Mouse (Mus musculus) bone marrow, adult 2 months (tissue): ENCODE results near the gene Rybp. TPM values are rescaled to one million over a fixed set of nuclear protein-coding genes. Genes with fewer than 3 reads are reported as not detected.

Experiments used
- H3K27ac ChIP-seq: fragments of 200-500 bp; 2 replicates; pipeline ENCODE4 v1.5.1; 2012; ENCODE audit warnings: low read depth, mild to moderate bottlenecking, control low read depth, inconsistent platforms, low read length; ENCODE audit not compliant: control insufficient read depth, poor library complexity, insufficient read depth
- H3K4me1 ChIP-seq: fragments of 200-500 bp; 2 replicates; pipeline ENCODE4 v1.6.1; 2011; ENCODE audit warnings: low read length; ENCODE audit not compliant: control insufficient read depth, insufficient read depth
- H3K4me3 ChIP-seq: fragments of 200-500 bp; replicated peaks from 2 replicates; pipeline ENCODE3; 2011; ENCODE audit warnings: mild to moderate bottlenecking, low read depth, low read length, control low read depth; ENCODE audit not compliant: control insufficient read depth
- CTCF ChIP-seq: fragments of 200-500 bp; IDR thresholded peaks from 2 replicates; pipeline ENCODE4 v1.5.1; 2011; ENCODE audit warnings: low read length, control low read depth; ENCODE audit not compliant: control insufficient read depth, insufficient read depth
- POLR2A ChIP-seq: fragments of 200-500 bp; IDR thresholded peaks from 2 replicates; pipeline ENCODE4 v1.6.1; 2011; ENCODE audit warnings: low read depth, mild to moderate bottlenecking, control low read depth, low read length, borderline replicate concordance; ENCODE audit not compliant: control insufficient read depth
- WGBS: fragments of 180-500 bp; shearing (Covaris S2); methylation state at CpG from one replicate; pipeline ENCODE4 v1.1.7; 2018; 5-methylcytosine and 5-hydroxymethylcytosine counted together
- polyA plus RNA-seq: library from polyadenylated mRNA; stranded (reverse); fragments of >200 nt; gene quantifications from 2 replicates; pipeline ENCODE4 v1.2.4, GENCODE M21; 2011; ENCODE audit warnings: low replicate concordance; ENCODE audit not compliant: missing spikeins, insufficient read depth, insufficient read length

Rybp gene
- polyA plus RNA-seq, 1 experiment, result 23.5 TPM

GRCm38 (mm10) chr6:100298945-100299344 lies 11.7 kb upstream of the Rybp start:
- WGBS, result 29% methylated on average over 4 of the region's 4 CpGs
- no peak for TF ChIP-seq POLR2A
- TF ChIP-seq CTCF, result no peak
- peaks cover 2% of the 10 kb centered on the region for H3K4me1 ChIP-seq
- no peak overlapping the region for H3K4me3 ChIP-seq
- H3K27ac ChIP-seq, result no peak overlapping the region

- Histone ChIP-seq H3K27ac (no peak overlapping the region), H3K4me3 (no peak overlapping the region), H3K4me1 (peaks cover 2% of the 10 kb centered on the region)
- 35% methylated on average over 8 of the region's 8 CpGs for WGBS
- TF ChIP-seq POLR2A, result no peak
- TF ChIP-seq CTCF, result no peak
Measured at GRCm38 (mm10) chr6:100297536-100297935, 10.3 kb upstream of the Rybp start.

GRCm38 (mm10) chr6:100292411-100292810 lies 5.1 kb upstream of the Rybp start:
- WGBS, result 83% methylated on average over 6 of the region's 6 CpGs
- no peak overlapping the region for H3K27ac ChIP-seq
- no peak for TF ChIP-seq POLR2A
- TF ChIP-seq CTCF, result no peak
- H3K4me1 ChIP-seq, result peaks cover 2% of the 10 kb centered on the region; the same call in 1 of the 2 replicates
- no peak overlapping the region for H3K4me3 ChIP-seq

GRCm38 (mm10) chr6:100289058-100289457 lies 1.8 kb upstream of the Rybp start:
- Histone ChIP-seq H3K27ac (no peak overlapping the region), H3K4me1 (peaks cover 2% of the 10 kb centered on the region; the same call in 1 of the 2 replicates), H3K4me3 (no peak overlapping the region)
- no peak for TF ChIP-seq CTCF
- no peak for TF ChIP-seq POLR2A
- 83% methylated on average over 5 of the region's 5 CpGs for WGBS

GRCm38 (mm10) chr6:100288730-100289035 lies 1.4 kb upstream of the Rybp start:
- TF ChIP-seq POLR2A (no peak), CTCF (no peak)
- WGBS, result 68% methylated on average over 4 of the region's 4 CpGs
- H3K4me3 ChIP-seq, result no peak overlapping the region

GRCm38 (mm10) chr6:100288016-100288729 lies 888 bp upstream of the Rybp start:
- 6% methylated on average over 23 of the region's 23 CpGs for WGBS

More at GRCm38 (mm10) chr6:100288730-100289035, 1.4 kb upstream of the Rybp start:
- Histone ChIP-seq H3K27ac (no peak overlapping the region), H3K4me1 (peaks cover 2% of the 10 kb centered on the region; the same call in 1 of the 2 replicates)

GRCm38 (mm10) chr6:100286573-100287333 lies 532 bp downstream of the Rybp start:
- 15% methylated on average over 86 of the region's 117 CpGs for WGBS
- TF ChIP-seq CTCF (no peak), POLR2A (no peak)

More at GRCm38 (mm10) chr6:100288016-100288729, 888 bp upstream of the Rybp start:
- TF ChIP-seq CTCF (no peak), POLR2A (no peak)
- Histone ChIP-seq H3K4me3 (peak overlapping the region; percentile 61), H3K4me1 (peaks cover 2% of the 10 kb centered on the region; the same call in 1 of the 2 replicates), H3K27ac (peak overlapping the region; percentile 63; the same call in 1 of the 2 replicates)

GRCm38 (mm10) chr6:100285985-100286572 lies 1.2 kb downstream of the Rybp start:
- H3K27ac ChIP-seq, result peak overlapping the region; percentile 94; the same call in 1 of the 2 replicates
- WGBS, result 9% methylated on average over 18 of the region's 18 CpGs

More at GRCm38 (mm10) chr6:100286573-100287333, 532 bp downstream of the Rybp start:
- Histone ChIP-seq H3K4me1 (peaks cover 2% of the 10 kb centered on the region; the same call in 1 of the 2 replicates), H3K4me3 (peak overlapping the region; percentile 64), H3K27ac (peak overlapping the region; percentile 94)

More at GRCm38 (mm10) chr6:100285985-100286572, 1.2 kb downstream of the Rybp start:
- TF ChIP-seq CTCF (no peak), POLR2A (no peak)
- Histone ChIP-seq H3K4me3 (peak overlapping the region; percentile 60), H3K4me1 (peaks cover 2% of the 10 kb centered on the region; the same call in 1 of the 2 replicates)
